Mouse (Mus musculus) adipocyte (in vitro differentiated cells): ENCODE data around the gene Stxbp3.

Experiments
- DNase-seq: peaks from one replicate; pipeline ENCODE4 v3.0.0-alpha.2; 2016; ENCODE audit warnings: low spot score

The Stxbp3 gene

DNA sequence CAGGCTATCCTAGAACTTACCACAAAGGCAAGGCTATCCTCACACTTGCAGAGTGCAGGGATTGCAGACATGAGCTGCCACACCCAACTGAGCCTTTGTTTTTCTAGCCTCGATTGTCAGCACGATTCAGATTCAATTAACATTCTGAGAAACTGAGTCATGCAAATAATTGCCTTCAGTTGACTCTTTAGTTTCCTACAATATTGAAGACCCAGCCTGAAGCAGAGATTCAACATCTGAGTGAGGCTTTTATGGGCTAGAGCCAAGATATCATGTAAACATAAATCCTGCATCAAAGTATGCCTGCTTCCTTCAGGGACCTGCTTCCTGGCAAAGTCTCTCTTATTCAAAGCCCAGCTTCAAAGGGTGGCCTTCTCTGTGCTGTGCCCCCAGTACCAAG lies 76.6 kb downstream of the Stxbp3 start:
- DNase-seq, result no peak

DNA sequence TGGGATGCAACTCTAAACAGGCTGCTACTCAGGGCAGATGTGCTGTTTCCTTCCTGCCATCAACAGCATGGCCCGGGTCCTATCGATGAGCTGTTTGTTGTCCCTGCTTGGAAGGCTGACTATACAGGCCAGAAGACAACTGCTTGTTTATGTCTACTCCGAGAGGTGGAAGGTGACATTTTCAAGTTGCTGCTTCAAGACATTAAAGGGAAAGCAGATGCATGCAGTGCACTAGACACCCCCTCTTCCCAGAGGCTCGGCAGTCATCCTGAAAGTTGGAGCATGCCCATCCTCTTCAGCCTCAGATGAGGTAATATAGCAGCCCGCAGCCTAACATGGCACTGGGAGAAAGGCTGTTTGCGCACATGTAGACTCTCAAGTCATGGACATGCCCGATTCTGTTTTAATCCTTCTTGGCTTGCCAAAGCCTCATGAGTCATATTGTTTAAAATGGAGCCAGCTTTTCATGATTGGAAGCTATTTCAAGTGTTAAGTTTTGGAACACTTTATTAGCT lies 77.7 kb downstream of the Stxbp3 start:
- peak; percentile 74 for DNase-seq

DNA sequence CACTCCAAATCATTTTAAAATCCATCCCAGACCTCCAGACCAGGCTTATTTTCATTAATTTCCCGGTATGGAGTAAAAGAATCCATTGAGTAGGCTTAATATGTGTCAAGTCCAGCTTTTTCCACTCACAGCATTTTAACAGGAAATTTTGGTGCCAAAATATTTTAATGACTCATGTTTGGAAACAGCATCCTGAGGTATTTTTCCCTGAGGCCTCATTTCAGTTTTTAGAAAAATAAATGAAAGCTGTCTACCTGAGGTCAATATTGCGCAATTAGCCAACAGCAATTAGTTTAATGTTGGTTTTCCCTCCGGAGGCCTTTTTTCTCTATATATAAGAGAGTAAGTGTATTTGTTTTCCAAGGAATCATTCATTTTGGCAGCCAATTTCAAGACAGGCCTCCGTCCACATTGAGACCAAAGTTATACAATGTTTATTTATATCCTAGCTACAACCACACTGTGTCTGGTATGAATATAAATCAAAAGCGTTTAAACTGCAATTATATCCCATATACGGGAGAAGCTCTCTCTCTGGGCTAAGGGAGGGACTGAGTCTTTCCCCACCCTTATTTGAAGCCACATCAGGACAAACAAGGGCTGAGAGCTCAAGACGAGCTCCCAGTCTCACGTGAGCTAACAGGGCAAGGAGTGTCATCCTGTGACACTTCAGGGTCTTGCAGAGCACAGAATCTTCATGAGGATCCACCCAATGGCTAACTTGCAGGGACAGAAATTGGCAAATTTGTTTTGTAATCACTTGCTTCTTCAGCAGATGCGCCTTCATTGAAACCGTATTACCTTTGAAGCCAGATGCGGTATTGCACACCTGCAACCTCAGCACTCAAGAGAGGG lies 80.5 kb downstream of the Stxbp3 start:
- peak; percentile 20 for DNase-seq

DNA sequence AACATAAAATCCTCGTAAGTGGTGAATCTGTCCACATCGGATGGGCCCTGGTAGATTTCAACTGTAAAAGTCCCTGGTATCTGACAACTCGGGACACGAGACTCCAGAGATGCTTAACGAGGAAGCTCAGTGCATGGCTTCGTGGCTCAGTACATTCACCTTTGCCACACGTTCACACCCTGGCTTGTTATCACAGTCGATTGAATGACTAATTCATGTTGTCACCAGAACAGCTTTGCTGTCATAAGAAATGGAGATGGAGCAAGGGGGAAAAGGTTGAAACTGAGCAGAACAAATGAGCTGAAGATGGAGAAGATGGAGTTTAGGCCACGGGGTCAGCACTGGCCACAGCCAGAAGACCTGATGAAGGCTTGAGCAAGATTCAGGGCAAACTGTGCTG lies 82.8 kb downstream of the Stxbp3 start:
- no peak for DNase-seq

DNA sequence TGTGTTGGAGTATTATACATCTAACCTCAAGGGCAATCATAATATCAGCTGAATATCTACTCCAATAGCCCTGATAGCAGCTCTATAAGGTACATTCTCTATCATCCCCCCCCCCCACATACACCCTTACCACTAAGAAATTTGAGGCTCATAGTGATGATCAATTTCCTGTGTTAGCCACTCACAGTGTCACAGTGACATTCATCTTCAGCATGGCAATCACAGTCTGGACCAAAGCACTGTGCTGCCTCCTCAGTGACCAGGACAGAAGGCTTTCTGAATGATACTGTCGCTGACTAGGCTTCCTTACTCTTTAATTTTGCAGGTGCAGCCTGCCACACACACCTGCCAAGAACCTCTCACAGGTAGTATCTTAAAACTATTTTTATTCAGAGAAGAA lies 84.2 kb downstream of the Stxbp3 start:
- no peak for DNase-seq

DNA sequence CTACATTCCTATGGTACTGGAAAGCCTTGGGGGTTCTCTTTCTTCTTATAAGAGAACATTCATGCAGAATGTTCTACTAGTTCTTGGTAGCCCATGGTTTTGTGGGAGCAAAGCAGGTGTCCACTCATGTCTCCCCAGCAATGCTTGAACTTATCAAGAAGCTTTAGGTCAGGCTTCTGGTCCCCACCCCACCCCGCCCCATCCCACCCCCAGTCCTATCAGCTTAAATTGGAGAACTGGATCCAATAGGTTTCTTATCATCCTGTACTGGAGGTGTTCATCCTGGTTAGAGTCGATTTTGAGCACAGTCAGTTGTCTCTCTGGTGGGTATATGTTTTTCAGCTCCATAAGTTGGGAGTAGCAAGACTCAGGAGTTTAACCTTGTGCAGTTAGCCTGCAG lies 84.8 kb downstream of the Stxbp3 start:
- no peak for DNase-seq

DNA sequence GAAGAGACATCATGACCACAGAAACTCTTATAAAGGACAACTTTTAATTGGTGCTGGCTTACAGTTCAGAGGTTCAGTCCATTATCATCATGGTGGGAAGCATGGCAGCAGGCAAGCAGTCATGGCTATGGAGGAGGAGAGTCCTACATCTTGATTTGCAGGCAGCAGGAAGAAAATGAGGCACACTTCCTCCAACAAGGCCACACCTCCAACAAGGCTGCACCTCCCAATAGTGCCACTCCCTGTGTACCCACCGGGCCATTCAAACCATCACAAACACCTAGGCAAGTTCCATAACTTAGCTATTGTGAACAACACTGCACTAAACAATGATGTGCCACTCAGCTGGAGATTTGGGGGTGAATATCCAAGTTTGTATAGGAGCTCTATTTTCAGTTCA lies 85.8 kb downstream of the Stxbp3 start:
- DNase-seq, result no peak

DNA sequence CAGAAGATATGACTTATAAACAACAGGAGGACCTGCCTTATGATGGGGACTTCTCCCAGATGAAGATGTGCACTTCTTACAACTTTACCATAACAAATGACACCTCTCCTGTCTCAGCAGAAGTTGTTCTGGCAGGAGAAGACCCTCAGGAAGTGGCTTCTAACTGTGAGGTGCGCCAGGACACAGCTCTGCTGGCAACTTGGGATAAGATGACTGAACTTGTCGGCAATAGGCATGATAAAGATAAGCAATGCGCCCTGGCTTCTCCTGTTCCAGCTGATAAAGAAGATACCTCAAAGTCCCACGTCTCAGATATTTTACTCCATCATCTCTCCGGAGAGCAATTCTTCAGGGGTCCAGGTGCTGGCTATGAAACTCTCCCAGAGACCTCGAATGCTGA lies 88.6 kb downstream of the Stxbp3 start:
- DNase-seq, result no peak

DNA sequence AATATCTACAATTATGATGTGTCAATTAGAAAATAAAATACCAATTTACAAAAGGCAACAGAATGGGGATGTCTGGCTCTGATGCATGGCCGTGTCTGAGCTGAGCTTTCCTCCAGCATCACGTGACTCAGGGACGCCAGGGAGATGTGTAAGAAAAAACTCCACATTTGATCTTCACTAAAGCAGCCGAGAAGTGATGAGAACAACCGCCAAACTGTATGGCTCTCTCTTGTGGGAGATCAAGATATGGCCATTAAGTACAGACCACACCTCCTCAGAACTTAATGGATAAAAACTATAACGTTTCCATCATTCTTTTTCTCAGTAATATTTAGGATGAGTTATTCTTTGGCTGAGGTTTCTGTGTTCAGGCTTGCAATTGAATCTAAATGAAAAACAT lies 89.3 kb downstream of the Stxbp3 start:
- no peak for DNase-seq

DNA sequence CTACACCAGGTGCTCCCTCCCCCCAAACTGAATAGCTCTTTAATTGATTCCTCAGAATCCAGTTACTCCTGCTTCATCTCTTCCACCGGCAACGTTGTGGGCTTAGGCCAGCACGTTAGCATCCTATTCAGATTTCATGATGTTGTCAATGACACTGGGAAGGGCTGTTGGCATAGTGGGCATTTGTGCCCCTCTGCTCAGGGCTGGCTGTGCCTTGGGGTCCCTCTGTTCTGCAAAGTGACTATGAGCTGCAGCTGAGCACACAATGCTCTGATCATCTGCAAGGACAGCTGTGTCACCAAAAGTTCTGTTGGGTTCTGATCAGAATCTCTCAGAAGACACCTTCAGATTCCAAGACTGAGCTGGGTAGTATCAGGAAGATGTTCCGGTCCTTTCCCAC lies 96.3 kb downstream of the Stxbp3 start:
- DNase-seq, result no peak
